ENCODE assay signal across 18 mouse cellular contexts in the genomic region with DNA sequence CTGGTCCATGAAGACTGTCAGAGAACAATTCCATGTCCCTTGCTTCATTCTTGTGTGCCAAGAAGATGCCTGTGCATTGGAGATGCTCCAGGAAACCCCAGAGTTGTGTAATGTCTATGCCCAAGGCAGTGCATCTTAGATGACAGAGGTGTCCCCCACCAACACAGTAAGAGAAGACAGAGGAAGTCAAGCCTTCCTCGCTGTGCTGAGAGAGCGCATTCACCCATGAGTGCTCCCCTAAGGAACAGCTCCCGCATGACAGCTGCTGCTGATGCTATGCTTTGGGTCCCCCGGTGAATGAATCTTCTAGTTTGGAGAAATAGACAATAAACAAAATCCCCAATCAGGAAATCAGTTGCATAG.
DNase-seq lines count a peak whose midpoint lies in the region; ATAC-seq and TF ChIP-seq lines count a peak whose summit lies in the region.
"Had no signal": no experiment of that assay in that cellular context is flagged by ENCODE, and none has a peak within 500 bp of the region (broad histone marks: within the 10 kb centered on the region; RNA-seq: fewer than 3 reads in every experiment).

No protein-coding gene starts in this region.

- intact Hi-C loops in heart, adult 2 months (cut with DNase I), result loop anchor here (1.0 to 10.0 kb wide), 3 partner anchors 40 to 427 kb away; partner anchors contain the start of gene Clock
- intact Hi-C loops in heart, postnatal 36 days (cut with DNase I), result loop anchor here (2.0 kb wide), 1 partner anchor 57 kb away; no protein-coding TSS in a partner anchor

- no peaks in the 10 kb centered on the region for H3K79me2 ChIP-seq in heart, adult 2 months (replicated peaks; ENCODE audit: control insufficient read depth, insufficient read depth, low read length)

- H3K36me3 ChIP-seq in heart, adult 2 months (ENCODE audit: control insufficient read depth, insufficient read depth, low read length), result peaks cover 5% of the 10 kb centered on the region; the same call in 1 of the 2 replicates
- no peaks in the 10 kb centered on the region for H3K36me3 ChIP-seq in kidney, embryonic 15.5 days
- H3K36me3 ChIP-seq in lung, embryonic 16.5 days (ENCODE audit: control insufficient read depth, insufficient read depth, low read length), result no peaks in the 10 kb centered on the region
- H3K36me3 ChIP-seq: forebrain, embryonic 15.5 days; G1E; neural tube, embryonic 15.5 days had no signal

- H3K9me3 ChIP-seq in kidney, embryonic 15.5 days (replicated peaks), result no peaks in the 10 kb centered on the region
- H3K9me3 ChIP-seq in lung, embryonic 16.5 days (ENCODE audit: control insufficient read depth, low read length), result no peaks in the 10 kb centered on the region
- H3K9me3 ChIP-seq: forebrain, embryonic 15.5 days; G1E; neural tube, embryonic 15.5 days had no signal

- no peak for TF ChIP-seq POLR2A in heart, adult 2 months (IDR thresholded peaks at IDR 0.05; ENCODE audit: insufficient read depth, low read depth, low read length)

- no peak for TF ChIP-seq CTCF in heart, adult 2 months (IDR thresholded peaks at IDR 0.05)

- 0 out of 2 replicates have a peak, but pooled peaks have one; percentile 7 for TF ChIP-seq EP300 in heart, adult 2 months (IDR thresholded peaks at IDR 0.05; ENCODE audit: insufficient read depth, low read depth, low read length)

- no peak overlapping the region for H3K9ac ChIP-seq in heart, adult 2 months (ENCODE audit: low read depth, low read length)
- H3K9ac ChIP-seq in kidney, embryonic 15.5 days, result no peak overlapping the region
- no peak overlapping the region for H3K9ac ChIP-seq in lung, embryonic 16.5 days (ENCODE audit: low read length)
- H3K9ac ChIP-seq: forebrain, embryonic 15.5 days; hindbrain, embryonic 14.5 days; liver, embryonic 14.5 days; neural tube, embryonic 15.5 days had no signal

- H3K27ac ChIP-seq in heart, adult 2 months, result peak overlapping the region; percentile 71
- 0 out of 2 replicates have a peak overlapping the region, but pooled peaks have one; percentile 62 for H3K27ac ChIP-seq in kidney, embryonic 15.5 days
- peak overlapping the region; percentile 30 for H3K27ac ChIP-seq in lung, embryonic 16.5 days (ENCODE audit: low read length)
- H3K27ac ChIP-seq: forebrain, embryonic 15.5 days; hindbrain, embryonic 14.5 days; liver, embryonic 14.5 days; neural tube, embryonic 15.5 days had no signal

- no peaks in the 10 kb centered on the region for H3K27me3 ChIP-seq in heart, adult 2 months (ENCODE audit: control insufficient read depth, insufficient read depth, low read length)
- no peaks in the 10 kb centered on the region for H3K27me3 ChIP-seq in kidney, embryonic 15.5 days
- no peaks in the 10 kb centered on the region for H3K27me3 ChIP-seq in lung, embryonic 16.5 days (ENCODE audit: control insufficient read depth, insufficient read depth, low read depth, low read length)
- H3K27me3 ChIP-seq: forebrain, embryonic 15.5 days; neural tube, embryonic 15.5 days had no signal

- ATAC-seq in kidney, embryonic 15.5 days (replicated peaks; ENCODE audit: low FRiP score), result no peak
- peak; percentile 36; the same call in 1 of the 2 replicates for ATAC-seq in lung, embryonic 16.5 days (ENCODE audit: low read depth)
- ATAC-seq: activated CD4-positive, CD25-positive, alpha-beta regulatory T cell, adult 4 months; forebrain, embryonic 15.5 days; intestine, embryonic 16.5 days; midbrain, embryonic 16.5 days had no signal

- no peak overlapping the region for H3K4me3 ChIP-seq in heart, adult 2 months
- no peak overlapping the region for H3K4me3 ChIP-seq in kidney, embryonic 15.5 days (replicated peaks)
- H3K4me3 ChIP-seq in lung, embryonic 16.5 days (ENCODE audit: low read length), result no peak overlapping the region
- H3K4me3 ChIP-seq: forebrain, embryonic 15.5 days; neural tube, embryonic 15.5 days had no signal

- no peak for DNase-seq in heart, adult 2 months
- no peak for DNase-seq in heart, postnatal 36 days
- DNase-seq in kidney, adult 8-10 months, result no peak
- no peak for DNase-seq in lung, postnatal 4 days
- no peak for DNase-seq in layer of hippocampus, adult 9-10 months (ENCODE audit: low spot score)
- DNase-seq: cerebellum, adult 11 months; gastrocnemius, postnatal 36 days; thymus, postnatal 25 days had no signal

- H3K4me1 ChIP-seq in heart, adult 2 months (ENCODE audit: control insufficient read depth, insufficient read depth, low read length), result peaks cover 18% of the 10 kb centered on the region
- peaks cover 21% of the 10 kb centered on the region for H3K4me1 ChIP-seq in kidney, embryonic 15.5 days
- no peaks in the 10 kb centered on the region for H3K4me1 ChIP-seq in lung, embryonic 16.5 days (replicated peaks; ENCODE audit: control insufficient read depth, insufficient read depth, low read length)
- H3K4me1 ChIP-seq: forebrain, embryonic 15.5 days; neural tube, embryonic 15.5 days had no signal

- H3K4me2 ChIP-seq in kidney, embryonic 15.5 days, result no peak overlapping the region
- H3K4me2 ChIP-seq in lung, embryonic 16.5 days (ENCODE audit: low read depth, low read length), result no peak overlapping the region
- H3K4me2 ChIP-seq: forebrain, embryonic 15.5 days; hindbrain, embryonic 14.5 days; neural tube, embryonic 15.5 days had no signal

- WGBS in heart, adult 2 months, result 63% methylated on average over 4 of the region's 4 CpGs
- WGBS in kidney, embryonic 15.5 days, result 64% methylated on average over 4 of the region's 4 CpGs
- whole genome bisulfite sequencing in lung, embryonic 16.5 days, result 63% methylated on average over 4 of the region's 4 CpGs
